ENCODE assay signal across 19 mouse cellular contexts in the genomic region with DNA sequence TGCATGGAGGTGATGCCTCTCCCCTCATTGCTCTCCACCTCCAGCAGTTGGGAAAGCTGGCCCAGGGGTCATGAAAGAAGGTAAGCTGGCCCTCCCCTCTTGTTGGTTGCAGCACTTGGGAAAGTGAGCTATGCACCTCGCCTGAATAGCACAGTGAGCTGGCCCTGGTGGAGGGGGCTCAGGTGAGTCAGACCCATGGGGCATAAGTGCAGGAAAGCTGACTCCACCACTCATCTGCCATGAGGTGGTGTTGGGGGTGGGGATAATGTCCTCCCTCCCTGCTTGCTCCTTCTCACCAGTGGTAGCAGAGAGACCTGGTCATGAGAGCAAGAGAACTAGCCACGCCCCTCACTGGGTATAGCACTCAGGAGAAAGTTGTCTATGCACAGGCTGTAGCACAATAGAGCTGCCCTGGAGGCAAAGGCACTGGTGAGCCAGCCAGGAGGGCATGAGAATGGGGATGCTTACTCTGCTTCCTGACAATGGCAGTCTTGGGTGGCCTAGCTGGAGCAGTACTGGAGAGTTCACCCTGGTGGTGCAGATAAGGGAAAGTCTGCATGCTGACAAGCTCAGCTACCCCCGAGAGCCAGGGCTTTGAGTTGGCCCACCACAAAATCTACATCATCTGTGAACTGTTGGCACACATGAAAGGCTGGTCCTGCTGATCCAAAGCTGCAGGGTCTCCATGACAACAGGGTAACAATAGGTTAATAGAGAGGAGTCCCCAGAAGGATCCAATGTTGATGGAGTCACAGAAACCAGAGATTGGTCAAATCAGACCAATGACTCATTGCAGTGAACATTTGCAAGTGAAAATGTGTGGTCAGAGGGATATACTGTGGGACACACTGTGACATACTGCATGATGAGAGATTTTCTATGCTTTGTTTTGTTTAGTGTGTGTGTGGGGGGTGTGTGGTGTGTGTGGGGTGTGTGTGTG. TPM values are rescaled to one million over a fixed set of nuclear protein-coding genes. Genes with fewer than 3 reads are reported as not detected.
DNase-seq lines count a peak whose midpoint lies in the region; ATAC-seq and TF ChIP-seq lines count a peak whose summit lies in the region.
"Had no signal": no experiment of that assay in that cellular context is flagged by ENCODE, and none has a peak within 500 bp of the region (broad histone marks: within the 10 kb centered on the region; RNA-seq: fewer than 3 reads in every experiment).

No protein-coding gene starts in this region.

- H3K4me2 ChIP-seq in lung, postnatal 0 days (replicated peaks; ENCODE audit: low read depth, low read length) = no peak overlapping the region
- no peak overlapping the region for H3K4me2 ChIP-seq in intestine, postnatal 0 days (replicated peaks; ENCODE audit: low read depth)
- no peak overlapping the region for H3K4me2 ChIP-seq in stomach, postnatal 0 days (replicated peaks; ENCODE audit: low read depth)
- H3K4me2 ChIP-seq: hindbrain, embryonic 15.5 days had no signal

- 52% methylated on average over 3 of the region's 3 CpGs for WGBS in lung, postnatal 0 days
- 83% methylated on average over 3 of the region's 3 CpGs for WGBS in intestine, postnatal 0 days
- WGBS in stomach, postnatal 0 days = 64% methylated on average over 3 of the region's 3 CpGs

- H3K27ac ChIP-seq in lung, postnatal 0 days (ENCODE audit: low read length) = no peak overlapping the region
- H3K27ac ChIP-seq in intestine, postnatal 0 days (ENCODE audit: low read depth, low read length) = no peak overlapping the region
- H3K27ac ChIP-seq in stomach, postnatal 0 days (replicated peaks) = no peak overlapping the region
- H3K27ac ChIP-seq: embryonic facial prominence, embryonic 10.5 days; hindbrain, embryonic 15.5 days; liver, embryonic 14.5 days had no signal

- no peaks in the 10 kb centered on the region for H3K27me3 ChIP-seq in lung, postnatal 0 days (replicated peaks; ENCODE audit: insufficient read depth, low read length)
- no peaks in the 10 kb centered on the region for H3K27me3 ChIP-seq in intestine, postnatal 0 days (replicated peaks; ENCODE audit: control insufficient read depth, insufficient read depth, low read length)
- H3K27me3 ChIP-seq in stomach, postnatal 0 days (ENCODE audit: control insufficient read depth, insufficient read depth, low read length) = no peaks in the 10 kb centered on the region
- H3K27me3 ChIP-seq: hindbrain, embryonic 15.5 days had no signal

- TF ChIP-seq EP300 in lung, postnatal 0 days (IDR thresholded peaks at IDR 0.05) = no peak
- TF ChIP-seq EP300 in stomach, postnatal 0 days (optimal IDR thresholded peaks at IDR 0.05) = no peak

- ATAC-seq in cerebellum, adult (ENCODE audit: insufficient number of reproducible peaks, low FRiP score, low TSS enrichment) = 0 out of 2 replicates have a peak, but pooled peaks have one; percentile 26
- ATAC-seq in lung, postnatal 0 days = peak; percentile 28
- 0 out of 2 replicates have a peak, but pooled peaks have one; percentile 13 for ATAC-seq in intestine, postnatal 0 days
- peak; percentile 53; the same call in 1 of the 2 replicates for ATAC-seq in stomach, postnatal 0 days (ENCODE audit: low FRiP score, low TSS enrichment)
- ATAC-seq in CD4-positive, CD25-positive, alpha-beta regulatory T cell, adult 4 months = no peak
- ATAC-seq: activated CD4-positive, CD25-positive, alpha-beta regulatory T cell, adult 4 months had no signal

- TF ChIP-seq CTCF in lung, postnatal 0 days (IDR thresholded peaks at IDR 0.05) = no peak
- no peak for TF ChIP-seq CTCF in intestine, postnatal 0 days (IDR thresholded peaks at IDR 0.05; ENCODE audit: low read depth)
- no peak for TF ChIP-seq CTCF in stomach, postnatal 0 days (IDR thresholded peaks at IDR 0.05; ENCODE audit: low read depth)

- no peaks in the 10 kb centered on the region for H3K4me1 ChIP-seq in lung, postnatal 0 days (ENCODE audit: insufficient read depth, low read depth, low read length)
- H3K4me1 ChIP-seq in intestine, postnatal 0 days (replicated peaks; ENCODE audit: control insufficient read depth, insufficient read depth, low read length) = no peaks in the 10 kb centered on the region
- H3K4me1 ChIP-seq in stomach, postnatal 0 days (replicated peaks; ENCODE audit: control insufficient read depth, insufficient read depth) = no peaks in the 10 kb centered on the region
- H3K4me1 ChIP-seq: hindbrain, embryonic 15.5 days had no signal

- H3K9ac ChIP-seq in lung, postnatal 0 days (replicated peaks; ENCODE audit: low read depth) = no peak overlapping the region
- no peak overlapping the region for H3K9ac ChIP-seq in intestine, postnatal 0 days (ENCODE audit: low read depth, low read length)
- H3K9ac ChIP-seq in stomach, postnatal 0 days (ENCODE audit: low read length) = no peak overlapping the region
- H3K9ac ChIP-seq: hindbrain, embryonic 15.5 days; liver, embryonic 14.5 days had no signal

- H3K36me3 ChIP-seq in lung, postnatal 0 days (ENCODE audit: insufficient read depth, low read length) = no peaks in the 10 kb centered on the region
- no peaks in the 10 kb centered on the region for H3K36me3 ChIP-seq in intestine, postnatal 0 days (ENCODE audit: control insufficient read depth, insufficient read depth)
- no peaks in the 10 kb centered on the region for H3K36me3 ChIP-seq in stomach, postnatal 0 days (ENCODE audit: control insufficient read depth, insufficient read depth, low read length)
- H3K36me3 ChIP-seq: embryonic facial prominence, embryonic 10.5 days; G1E; hindbrain, embryonic 15.5 days had no signal

- no peaks in the 10 kb centered on the region for H3K9me3 ChIP-seq in lung, postnatal 0 days (ENCODE audit: low read length)
- no peaks in the 10 kb centered on the region for H3K9me3 ChIP-seq in intestine, postnatal 0 days (ENCODE audit: control insufficient read depth)
- no peaks in the 10 kb centered on the region for H3K9me3 ChIP-seq in stomach, postnatal 0 days (ENCODE audit: control insufficient read depth, low read length)
- H3K9me3 ChIP-seq: G1E; hindbrain, embryonic 15.5 days had no signal

- DNase-seq in cerebellum, adult 11 months = no peak
- DNase-seq in lung, postnatal 0 days (ENCODE audit: low spot score) = no peak
- no peak for DNase-seq in lung, adult 18-20 months
- DNase-seq in stomach, postnatal 0 days (ENCODE audit: low spot score) = no peak
- DNase-seq in gastrocnemius, postnatal 4 days (ENCODE audit: low spot score in 2 of 2) = no peak
- DNase-seq: cerebellum, adult 9-10 months; kidney, postnatal 36 days; right cerebral cortex, postnatal 4 days had no signal

- no peak overlapping the region for H3K4me3 ChIP-seq in lung, postnatal 0 days (ENCODE audit: low read depth, low read length)
- no peak overlapping the region for H3K4me3 ChIP-seq in intestine, postnatal 0 days (ENCODE audit: low read depth, low read length)
- no peak overlapping the region for H3K4me3 ChIP-seq in stomach, postnatal 0 days (ENCODE audit: low read depth, low read length)
- H3K4me3 ChIP-seq: embryonic facial prominence, embryonic 10.5 days; hindbrain, embryonic 15.5 days had no signal

RNA-seq across cellular contexts. Expression of a gene that starts 10.9 kb away (rescaled TPM):
- 0.06 and 0.27 TPM in 2 replicates for polyA plus RNA-seq in lung, postnatal 0 days (2015; fragmentation: Nextera tagmentation; extraction: Ambion mirVana)
- polyA plus RNA-seq in intestine, postnatal 0 days (2015; fragmentation: Nextera tagmentation; extraction: Ambion mirVana) = 0.17 TPM in 1 of 2 replicates, not detected in the other
- polyA plus RNA-seq in stomach, postnatal 0 days (2015; fragmentation: Nextera tagmentation; extraction: Ambion mirVana) = 0.16 and 0.24 TPM in 2 replicates
- not detected for total RNA-seq in gastrocnemius, postnatal 4 days (2021)
- under 1 TPM; 0.43 to 0.71 TPM for polyA plus RNA-seq in CD4-positive, CD25-positive, alpha-beta regulatory T cell, adult 4 months (2017; shearing (Covaris generic))
- total RNA-seq: G1E; granulocyte monocyte progenitor cell, adult 5-6 weeks; left cerebral cortex, adult 18-20 months; neutrophil, adult 5-6 weeks had no signal
- polyA plus RNA-seq: activated CD4-positive, CD25-positive, alpha-beta regulatory T cell, adult 4 months; embryonic facial prominence, embryonic 10.5 days; G1E; hindbrain, embryonic 15.5 days; liver, embryonic 14.5 days had no signal

RNA-seq across cellular contexts. Expression of a gene that starts 36.7 kb away (rescaled TPM):
- polyA plus RNA-seq in lung, postnatal 0 days (2015; fragmentation: Nextera tagmentation; extraction: Ambion mirVana) = 0.08 and 0.26 TPM in 2 replicates
- polyA plus RNA-seq in intestine, postnatal 0 days (2015; fragmentation: Nextera tagmentation; extraction: Ambion mirVana) = 14.0 and 15.1 TPM in 2 replicates
- polyA plus RNA-seq in stomach, postnatal 0 days (2015; fragmentation: Nextera tagmentation; extraction: Ambion mirVana) = 0.22 and 0.46 TPM in 2 replicates
- total RNA-seq in gastrocnemius, postnatal 4 days (2021) = under 1 TPM in 1 of 2 experiments, not detected in 1; 0.08 TPM
- under 1 TPM in 1 of 2 experiments, not detected in 1; 0.98 TPM for polyA plus RNA-seq in CD4-positive, CD25-positive, alpha-beta regulatory T cell, adult 4 months (2017; shearing (Covaris generic))
- total RNA-seq: granulocyte monocyte progenitor cell, adult 5-6 weeks; left cerebral cortex, adult 18-20 months had no signal
- polyA plus RNA-seq: embryonic facial prominence, embryonic 10.5 days; G1E; hindbrain, embryonic 15.5 days had no signal

RNA-seq across cellular contexts. Expression of a gene that starts 58.0 kb away (rescaled TPM):
- 53.1 and 60.9 TPM in 2 replicates for polyA plus RNA-seq in lung, postnatal 0 days (2015; fragmentation: Nextera tagmentation; extraction: Ambion mirVana)
- polyA plus RNA-seq in intestine, postnatal 0 days (2015; fragmentation: Nextera tagmentation; extraction: Ambion mirVana) = 42.3 and 46.7 TPM in 2 replicates
- 47.7 and 52.8 TPM in 2 replicates for polyA plus RNA-seq in stomach, postnatal 0 days (2015; fragmentation: Nextera tagmentation; extraction: Ambion mirVana)
- 1 to 10 TPM; 1.0 to 1.2 TPM for total RNA-seq in gastrocnemius, postnatal 4 days (2021)
- polyA plus RNA-seq in CD4-positive, CD25-positive, alpha-beta regulatory T cell, adult 4 months (2017; shearing (Covaris generic)) = under 1 TPM in 1 of 2 experiments, not detected in 1; 0.15 TPM

Comparison
In these comparisons a context has a peak if more than half of its experiments do, and no peak if none do; other contexts are left out.
1. RNA of a gene that starts 58.0 kb away (polyA plus RNA-seq): 53.1 to 60.9 TPM in lung, postnatal 0 days, 47.7 to 52.8 TPM in stomach, postnatal 0 days and 42.3 to 46.7 TPM in intestine, postnatal 0 days; 0.15 TPM in CD4-positive, CD25-positive, alpha-beta regulatory T cell, adult 4 months; every median in the first group is over 10 times any median in the second.